Mouse (Mus musculus) retina, adult 2 months (tissue): ENCODE results near the gene Msrb2.

Experiments used
- DNase-seq: peaks from one replicate; pipeline ENCODE4 v3.0.0-alpha.2; 2012; ENCODE audit warnings: low read depth, low spot score

Gene Msrb2

DNA sequence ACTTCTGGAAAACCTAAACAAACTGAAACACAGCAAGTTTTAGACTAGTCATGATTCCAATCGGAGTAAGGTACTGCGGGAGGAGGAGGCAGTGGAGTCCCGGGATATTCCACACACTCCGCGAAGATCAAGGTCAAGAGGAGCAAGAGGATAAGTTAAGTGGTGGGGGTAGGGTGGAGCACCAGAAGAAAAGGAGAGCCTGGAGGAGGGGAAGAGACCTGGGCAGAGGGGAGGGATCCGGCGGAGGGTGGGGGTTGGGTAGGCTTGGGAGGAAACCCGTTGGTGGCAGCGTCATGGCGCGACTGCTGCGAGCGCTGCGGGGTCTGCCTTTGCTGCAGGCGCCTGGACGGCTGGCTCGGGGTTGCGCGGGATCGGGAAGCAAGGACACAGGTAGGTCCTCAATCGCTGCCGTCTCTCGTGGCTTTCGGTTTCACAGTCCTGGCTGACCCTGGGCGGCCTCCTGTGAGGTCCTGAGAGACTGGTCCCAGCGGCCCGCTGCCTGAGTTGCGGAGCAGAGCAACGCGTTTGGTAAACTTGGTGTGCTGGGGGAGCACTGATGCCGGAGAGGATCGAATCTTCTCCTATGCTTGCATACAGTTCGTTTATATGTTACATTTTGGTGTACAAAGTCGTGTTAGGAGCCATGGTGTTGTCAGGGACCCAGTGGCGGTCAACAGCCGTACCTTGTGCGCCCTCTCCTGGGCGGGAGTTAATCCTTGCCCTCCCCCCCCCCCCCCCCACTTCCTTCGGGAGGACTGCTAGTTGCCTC is at the start of gene Msrb2:
Msrb2 (plus strand) TSS at position 51 of the 769 bp plus-strand sequence.
- DNase-seq: peak; percentile 26

DNA sequence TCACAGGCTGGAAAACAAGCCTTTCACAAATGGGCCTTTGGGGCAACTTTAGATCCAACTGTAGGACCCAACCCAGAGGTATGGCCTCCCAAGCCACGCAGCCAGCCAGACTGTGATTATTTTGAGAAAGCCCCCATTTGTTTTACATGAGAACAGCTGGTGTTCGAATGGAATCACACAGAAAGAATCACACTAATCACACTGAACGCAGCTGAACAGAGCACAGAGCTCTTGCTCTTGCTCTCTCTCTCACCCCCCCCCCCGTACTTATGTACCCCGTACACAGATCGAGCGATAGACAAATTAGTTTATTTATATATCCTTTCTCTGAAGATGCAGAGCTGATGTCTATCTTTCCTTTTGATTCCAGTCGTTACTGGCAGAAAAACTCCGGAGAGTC is 48.8 kb upstream of the Msrb2 start:
- no peak for DNase-seq

DNA sequence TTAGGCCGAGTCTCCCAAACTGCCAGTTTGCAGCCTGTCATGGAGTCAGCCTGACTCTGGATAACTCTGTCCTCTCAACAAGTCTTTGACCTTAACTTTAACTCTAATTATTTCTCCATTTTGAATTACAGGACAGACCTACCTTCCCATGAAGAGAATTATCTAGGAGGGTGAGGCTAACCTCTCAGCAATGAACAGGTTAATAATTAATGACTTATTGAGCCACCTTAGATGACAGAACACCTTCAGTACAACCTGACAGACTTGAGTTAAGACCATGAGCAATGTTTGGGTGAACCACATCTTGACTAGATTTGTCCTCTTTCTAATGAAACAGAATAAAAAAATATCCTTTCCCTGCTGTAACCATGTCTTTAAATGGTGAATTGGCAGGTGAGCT is 44.9 kb upstream of the Msrb2 start:
- DNase-seq: no peak

DNA sequence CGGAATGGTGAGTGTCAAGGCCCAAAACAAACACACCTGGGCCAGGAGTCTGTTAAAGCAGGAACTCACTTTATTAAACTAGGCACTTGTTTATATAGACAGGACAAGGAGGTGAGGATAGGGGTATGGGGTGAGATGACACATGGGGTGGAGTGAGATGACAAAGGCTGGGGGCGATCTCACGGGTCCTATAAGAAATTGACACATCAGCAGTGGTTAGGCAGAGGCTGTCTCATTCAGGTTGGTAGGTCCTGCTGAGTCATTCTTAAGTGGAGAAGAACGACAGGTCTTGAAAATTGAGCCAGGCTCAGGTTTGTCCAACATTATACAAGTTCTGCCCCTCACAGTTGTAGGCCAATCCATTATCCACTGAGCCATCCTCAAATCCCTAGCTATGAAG is 43.4 kb upstream of the Msrb2 start:
- no peak for DNase-seq

DNA sequence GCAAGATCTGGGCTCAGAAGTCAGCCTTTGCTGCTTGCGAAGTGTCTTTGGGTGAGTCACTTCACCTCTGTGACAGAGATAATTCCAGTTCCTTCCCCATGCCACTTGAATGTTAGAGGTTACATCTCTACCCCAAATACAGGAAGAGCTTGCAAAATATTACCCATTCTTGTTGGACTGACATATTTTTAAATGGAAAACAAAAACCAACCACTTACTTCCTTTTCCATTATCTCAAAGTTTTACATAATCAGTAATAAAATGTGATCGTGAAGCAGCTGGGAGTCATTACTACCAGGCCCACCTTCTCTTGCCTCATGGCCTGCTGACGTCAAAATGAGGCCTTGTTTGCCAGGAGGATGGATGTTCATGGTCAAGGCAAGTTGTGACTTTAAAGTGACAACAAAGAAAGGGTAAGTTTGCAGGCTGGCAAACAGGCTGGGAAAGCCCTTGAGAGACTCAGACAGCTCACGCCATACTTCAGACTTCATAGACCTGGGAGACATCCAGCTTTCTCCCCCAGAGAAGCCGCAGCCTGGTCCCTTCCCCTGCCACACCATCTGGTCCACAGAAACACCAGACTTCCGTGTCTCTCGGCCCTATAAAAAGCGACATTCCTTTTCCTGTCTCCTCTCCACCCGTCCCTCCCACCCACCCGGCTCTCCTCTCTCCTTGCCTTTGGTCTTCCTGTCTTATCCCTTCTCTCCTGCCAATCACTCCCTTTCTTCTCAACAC is 27.2 kb upstream of the Msrb2 start:
- DNase-seq: no peak

DNA sequence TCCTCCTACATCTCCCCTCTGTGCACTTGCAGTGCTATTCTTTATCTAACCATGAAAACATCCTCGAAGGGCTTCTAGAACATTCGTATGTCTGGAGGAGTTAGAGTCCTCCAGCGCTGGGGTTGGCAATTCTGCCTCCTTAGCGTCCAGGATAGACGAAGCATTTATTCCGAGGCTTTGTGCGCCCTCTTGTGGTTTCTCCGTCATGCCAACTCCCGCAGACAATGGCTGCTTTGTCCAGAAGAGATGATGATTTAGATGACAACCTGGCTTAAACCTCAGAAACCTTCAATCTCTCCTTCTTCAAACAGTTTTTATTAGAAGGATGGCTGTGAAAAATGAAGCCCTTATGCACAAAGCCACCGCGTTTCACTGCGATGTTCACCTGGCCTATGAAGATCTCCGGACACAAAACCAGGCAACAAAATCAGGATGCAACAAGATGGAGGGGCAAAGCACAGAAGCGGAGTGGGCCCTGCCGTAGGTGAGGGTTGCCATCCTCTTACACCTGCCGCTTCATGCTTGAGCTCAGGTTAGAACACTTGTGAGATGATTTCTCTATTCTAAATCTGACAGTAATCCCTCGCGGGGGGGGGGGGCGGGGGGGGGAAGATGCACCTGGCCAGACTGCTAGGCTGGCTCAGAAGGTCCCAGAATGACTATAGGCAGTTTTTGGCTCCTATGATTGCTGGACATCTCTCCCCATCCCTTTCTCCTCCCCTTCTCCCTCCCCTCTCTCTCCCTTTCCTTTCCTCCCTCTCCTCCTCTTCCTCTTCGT is 26.4 kb upstream of the Msrb2 start:
- DNase-seq: peak; percentile 49

DNA sequence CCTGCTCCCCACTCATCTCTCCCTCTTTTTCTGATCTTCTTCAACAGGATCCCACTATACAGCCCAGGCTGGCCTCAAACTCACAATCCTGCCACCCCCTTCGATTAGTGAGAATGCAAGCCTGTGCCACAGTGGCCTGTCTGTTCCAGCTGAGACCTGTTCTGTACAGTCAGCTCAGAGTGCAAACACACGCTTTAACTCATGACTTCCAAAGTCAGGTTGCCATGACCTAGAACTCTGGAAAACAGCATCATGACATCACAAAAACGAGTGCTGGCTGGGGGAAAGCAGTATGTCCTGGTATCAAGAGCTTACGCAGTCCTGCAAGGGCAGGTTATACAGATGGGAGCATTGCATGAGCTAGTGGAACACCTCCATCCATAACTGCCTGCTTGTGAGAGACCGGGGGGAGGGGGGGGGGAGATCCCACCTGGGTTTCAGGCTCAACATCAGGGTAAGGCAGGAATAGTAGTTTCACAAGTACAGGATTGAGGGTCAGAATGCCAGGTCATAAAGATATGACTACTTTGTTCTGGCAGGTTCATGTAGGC is 25.8 kb upstream of the Msrb2 start:
- no peak for DNase-seq

DNA sequence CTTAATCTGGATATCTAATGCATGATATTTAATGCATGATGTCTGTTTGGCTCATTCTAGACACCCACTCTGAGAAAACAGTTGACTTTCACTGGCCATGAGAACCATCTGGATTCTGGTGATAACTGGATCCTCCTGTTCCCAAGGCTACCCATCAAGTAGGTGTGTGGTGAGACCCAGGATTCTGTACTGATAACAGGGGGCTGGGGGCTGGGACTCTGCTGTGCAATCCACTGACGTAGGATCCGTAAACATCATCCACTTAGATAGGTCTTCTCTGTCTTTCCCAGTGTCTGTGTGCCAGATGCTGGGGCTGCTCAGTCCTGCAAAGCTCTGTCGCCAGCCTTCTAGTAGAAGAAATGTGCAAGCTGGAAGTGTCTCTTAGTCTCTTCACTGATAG is 22.8 kb upstream of the Msrb2 start:
- no peak for DNase-seq

DNA sequence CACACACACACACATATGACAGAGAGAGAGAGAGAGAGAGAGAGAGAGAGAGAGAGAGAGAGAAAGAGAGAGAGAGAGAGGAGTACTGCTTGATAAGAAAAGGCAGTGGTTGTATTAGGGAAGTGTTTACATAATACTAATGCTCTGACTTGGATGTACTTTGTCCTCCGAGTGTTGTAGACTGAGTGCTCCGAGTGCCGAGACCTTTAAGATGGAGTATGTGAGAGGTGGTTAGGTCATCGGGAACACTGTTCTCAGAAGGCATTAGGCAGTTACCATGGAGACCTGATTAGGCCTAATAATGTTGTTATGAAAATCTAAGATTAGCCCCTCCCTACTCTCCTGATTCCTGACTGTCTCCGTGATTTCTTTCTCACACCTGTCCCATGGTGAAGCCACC is 21.1 kb upstream of the Msrb2 start:
- DNase-seq: no peak

DNA sequence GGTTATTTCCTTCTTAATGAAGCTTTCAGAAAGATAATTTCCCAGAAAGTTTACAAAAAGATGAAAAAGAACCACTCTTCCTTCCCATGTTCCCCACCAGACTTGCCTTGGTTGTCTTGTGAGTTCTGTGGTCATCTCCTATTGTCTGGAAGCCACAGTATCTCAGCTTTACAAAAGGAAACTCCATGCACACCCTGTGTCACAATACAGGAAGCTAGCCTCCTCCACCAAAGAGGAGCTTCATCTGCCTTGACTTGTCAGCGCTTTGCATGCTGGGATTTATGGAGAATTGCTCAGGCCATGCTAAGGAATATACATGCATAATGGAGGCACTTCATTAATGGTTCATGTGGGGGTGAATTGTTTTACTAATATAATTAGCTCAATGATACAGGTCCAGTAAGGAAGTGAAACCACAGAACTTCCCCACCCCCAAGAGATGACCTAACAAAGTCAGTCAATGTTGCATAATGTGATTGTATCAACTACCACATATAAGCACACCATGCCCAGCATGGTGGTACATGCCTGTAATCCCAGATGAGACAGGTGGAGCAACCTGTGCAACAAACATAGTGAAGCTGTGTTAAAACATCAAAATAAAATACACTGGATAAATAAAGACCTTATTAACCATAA is 19.5 kb upstream of the Msrb2 start:
- DNase-seq: no peak

DNA sequence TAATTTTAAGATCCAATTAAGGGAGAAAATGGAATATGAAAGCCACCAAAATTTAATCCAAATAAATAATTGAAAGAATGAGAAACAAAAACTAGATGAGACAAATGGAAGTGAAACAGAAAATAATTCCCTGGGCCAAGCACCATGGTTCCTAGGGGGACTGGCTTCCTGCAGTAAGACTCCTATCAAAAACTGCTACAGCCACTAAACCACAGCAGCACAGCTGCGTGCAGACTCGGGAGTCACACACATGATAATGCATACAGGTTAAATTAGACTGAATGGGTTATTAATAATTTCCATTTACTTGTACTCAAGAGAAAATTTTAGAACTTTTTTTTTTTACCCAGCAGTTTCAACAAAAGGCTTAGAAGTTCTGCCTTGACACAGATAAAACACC is 18.1 kb upstream of the Msrb2 start:
- no peak for DNase-seq

DNA sequence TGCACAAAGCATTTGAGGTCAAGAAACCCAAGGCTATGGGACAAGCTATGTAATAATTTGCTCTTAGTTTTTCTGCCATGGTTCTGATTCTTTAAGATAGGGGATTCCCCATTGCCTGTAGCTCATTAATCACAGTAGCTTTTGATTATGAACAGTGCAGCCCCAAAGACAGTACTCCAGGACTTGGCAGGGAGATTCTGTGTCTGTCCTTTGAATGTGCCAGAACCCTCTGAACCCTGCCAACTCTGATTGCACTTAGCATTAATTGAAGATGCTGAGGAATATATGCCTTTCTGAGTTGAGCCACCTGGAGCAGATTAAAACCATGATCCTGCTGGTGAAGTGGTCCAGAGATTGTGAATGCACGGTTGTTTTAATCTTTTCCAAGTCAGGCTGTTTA is 8.4 kb upstream of the Msrb2 start:
- DNase-seq: no peak

DNA sequence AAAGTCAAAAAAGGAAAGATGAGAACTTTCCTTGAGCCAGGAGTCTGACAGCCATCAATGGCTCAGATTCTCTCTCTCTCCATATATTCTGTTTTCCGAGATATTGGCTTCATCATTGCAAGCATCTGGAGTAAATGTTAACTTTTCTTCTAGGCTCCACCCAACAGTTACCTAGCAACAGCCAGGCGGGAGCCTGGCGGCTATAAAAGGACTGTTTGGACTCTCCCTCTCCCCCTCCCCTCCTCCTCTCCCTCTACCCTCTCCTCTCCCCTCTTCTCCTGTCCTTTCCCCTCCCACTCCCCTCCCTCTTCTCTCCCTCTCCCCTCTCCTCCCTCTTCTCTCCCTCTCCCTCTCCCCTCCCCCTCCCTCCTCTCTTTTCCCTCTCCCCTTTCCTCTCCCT is 4.8 kb upstream of the Msrb2 start:
- no peak for DNase-seq

DNA sequence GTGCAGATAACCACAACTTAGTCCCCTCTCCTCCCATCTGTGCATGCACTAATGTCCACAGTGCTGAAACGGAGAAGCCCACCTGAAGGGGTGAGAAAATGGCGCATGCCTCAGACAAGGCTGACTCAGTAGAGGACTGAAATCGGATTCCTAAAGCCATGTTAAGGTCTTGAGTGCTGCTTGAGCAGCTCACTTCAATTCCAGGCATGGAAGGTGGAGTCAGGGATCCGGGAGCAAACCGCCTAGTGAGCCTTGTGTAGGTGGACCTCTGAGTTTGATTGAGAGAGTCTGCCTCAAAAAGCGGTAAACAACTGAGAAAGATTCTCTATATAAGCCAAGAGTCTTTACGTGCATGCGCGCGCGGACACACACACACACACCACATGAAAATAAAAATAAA is 4.1 kb upstream of the Msrb2 start:
- DNase-seq: no peak

DNA sequence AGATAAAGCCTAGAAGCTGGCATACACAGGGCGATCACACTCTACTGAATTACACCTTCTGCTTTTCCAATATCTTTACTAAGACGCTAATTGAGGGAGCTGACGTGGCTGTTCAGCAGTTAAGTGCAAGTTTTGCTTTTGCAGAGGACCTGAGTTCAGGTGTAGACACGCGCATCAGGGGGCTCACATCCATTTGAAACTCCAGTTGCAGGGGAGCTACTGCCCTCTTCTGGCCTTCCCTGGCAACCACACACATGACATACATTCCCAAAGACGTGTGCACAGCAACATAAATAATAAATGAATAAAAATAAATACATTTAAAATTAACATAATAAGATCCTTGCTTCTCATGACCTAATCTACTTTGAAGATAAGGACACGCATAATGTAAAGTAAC is 2.5 kb downstream of the Msrb2 start:
- DNase-seq: no peak

DNA sequence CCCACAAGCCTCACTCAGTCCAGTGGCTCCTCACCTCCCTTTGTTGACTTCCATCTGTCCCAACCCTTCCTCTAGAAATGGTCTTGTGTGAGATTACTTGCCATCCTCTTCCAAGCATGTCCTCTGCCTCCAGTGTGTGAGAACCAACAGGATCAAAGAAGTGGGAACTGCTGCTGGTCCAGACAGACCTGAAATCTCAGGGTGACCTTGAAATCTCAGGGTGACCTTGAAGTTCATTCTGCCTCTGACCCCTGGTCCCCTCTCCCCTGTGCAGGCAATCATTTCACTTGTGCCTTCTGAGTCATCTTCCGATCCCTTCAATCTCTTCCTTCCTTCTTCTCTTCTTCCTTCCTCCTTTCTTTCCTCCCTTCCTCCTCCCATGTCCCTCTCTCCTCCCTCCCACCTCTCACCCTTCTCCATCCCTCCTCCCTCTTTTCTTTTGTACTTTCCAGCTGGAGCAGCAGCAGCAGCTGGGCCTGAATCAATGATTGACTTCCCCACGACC is 9.3 kb downstream of the Msrb2 start:
- DNase-seq: no peak

DNA sequence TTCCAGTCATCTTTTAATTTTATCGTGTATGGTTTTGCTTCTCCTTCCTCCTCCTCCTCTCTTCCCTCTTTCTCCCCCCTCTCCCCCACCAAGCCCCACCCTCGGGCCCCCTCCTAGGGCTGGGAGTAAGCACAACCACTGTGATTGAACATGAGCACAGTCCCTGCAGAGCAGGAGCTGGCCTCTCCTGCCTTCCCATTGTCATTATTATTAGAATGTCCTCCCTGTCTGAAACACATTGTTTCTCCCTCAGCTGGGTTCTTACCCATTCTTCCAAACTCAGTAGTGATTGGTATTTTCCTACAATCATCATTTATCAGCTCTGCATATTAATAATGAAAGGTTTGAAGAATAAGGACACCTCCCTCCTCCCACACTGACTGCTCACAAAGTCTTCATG is 9.7 kb downstream of the Msrb2 start:
- DNase-seq: no peak

DNA sequence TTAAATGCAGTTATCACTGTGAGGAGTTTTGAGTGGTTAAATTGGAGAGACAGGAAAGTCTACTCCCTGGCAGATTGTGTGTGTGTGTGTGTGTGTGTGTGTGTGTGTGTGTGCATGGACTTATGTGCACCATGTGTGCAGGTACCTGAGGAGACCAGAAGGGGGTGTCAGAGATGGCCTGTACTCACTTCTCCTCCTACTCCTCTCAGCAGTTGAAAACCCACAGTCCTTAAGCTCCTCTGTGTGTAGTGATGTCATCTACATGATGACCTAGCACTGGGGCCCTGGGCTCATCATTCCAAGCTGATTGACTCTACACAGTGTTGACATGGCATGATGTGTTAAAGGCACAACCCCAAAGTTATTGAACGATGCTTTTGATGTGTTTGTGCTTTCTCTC is 11.0 kb downstream of the Msrb2 start:
- no peak for DNase-seq

DNA sequence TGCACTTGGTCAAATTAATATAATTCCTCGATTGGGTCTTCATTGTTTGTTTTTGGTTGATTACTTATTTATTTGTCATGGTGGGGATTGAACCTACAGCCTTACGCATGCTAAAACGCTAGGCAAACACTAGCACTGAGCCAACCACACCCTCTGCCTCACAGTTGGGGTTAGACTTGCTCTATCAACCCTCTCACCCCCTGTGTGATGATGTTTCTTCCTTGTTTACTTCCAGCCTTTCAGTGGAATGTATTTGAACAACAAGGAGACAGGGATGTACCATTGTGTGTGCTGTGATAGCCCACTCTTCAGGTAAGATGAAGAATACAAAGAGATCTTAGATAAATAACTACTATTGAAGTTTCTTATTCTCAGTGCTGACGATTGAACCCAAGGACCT is 11.8 kb downstream of the Msrb2 start:
- DNase-seq: no peak

DNA sequence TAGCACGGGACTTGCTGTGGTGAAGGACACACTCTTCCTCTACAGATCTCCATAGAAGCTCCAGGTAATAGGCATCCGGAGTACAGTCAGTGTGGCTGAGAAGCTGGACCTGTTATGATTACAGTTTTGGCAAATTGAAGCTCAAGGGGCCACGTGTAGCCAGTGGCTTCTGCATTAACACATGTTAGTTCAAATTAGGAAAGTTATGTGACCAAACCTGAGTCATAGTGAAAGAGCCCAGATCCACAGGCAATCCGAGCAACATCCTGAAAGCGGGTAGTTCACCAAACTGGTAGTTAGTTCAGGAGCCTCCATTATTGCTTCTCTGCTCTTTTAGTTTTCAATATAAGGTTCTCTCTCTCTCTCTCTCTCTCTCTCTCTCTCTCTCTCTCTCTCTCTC is 14.5 kb downstream of the Msrb2 start:
- DNase-seq: no peak

DNA sequence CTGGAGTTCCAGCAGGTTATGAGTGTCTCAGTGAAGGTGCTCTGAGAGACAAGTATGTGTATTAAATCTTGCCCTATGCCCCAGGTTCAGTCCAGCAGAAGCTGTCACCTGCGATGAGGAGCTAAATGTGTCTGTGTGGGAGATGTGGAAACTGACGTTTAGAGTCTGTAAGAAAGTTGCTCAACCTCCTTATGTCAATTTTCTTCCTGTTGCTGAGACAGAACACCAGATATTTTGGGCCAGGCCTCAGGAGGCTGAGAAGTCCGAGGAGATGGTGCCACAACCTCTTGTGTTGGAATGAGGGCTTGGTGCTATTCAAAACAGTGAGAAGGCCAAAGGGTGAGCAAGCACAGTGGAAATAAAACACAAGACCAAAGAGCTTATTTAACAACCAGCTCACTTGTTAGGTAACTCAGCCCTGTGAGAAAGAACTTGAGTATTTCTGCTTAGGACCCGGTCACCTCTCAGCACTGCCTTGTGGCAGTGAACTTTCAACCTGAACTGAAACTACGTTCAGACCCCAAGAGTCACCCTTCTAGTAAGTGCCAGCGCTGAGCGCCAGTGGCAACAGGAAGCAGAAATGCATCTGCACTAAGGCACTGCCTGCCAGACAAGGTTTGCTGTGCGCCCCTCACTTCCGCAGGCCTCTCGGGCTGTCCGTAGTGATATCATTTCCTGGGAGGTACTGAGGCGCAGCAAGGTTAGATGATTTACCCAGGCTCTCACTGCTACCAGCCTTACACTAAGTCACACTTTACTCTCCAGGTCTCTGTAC is 17.3 kb downstream of the Msrb2 start:
- no peak for DNase-seq
